Mouse (Mus musculus): Measurements from ENCODE around the gene Dtx3. TPM values are rescaled to one million over a fixed set of nuclear protein-coding genes. Genes with fewer than 3 reads are reported as not detected.
A peak's percentile ranks its signal among the peaks of the same experiment; 100 is the strongest.

Dtx3 gene
- polyA plus RNA-seq, 1 experiment from 2014 or later = 125 TPM

- Histone ChIP-seq H3K27me3 (ENCODE audit: control insufficient read depth, insufficient read depth, low read length) (peaks cover 23% of the 10 kb centered on the region), H3K27ac (ENCODE audit: low read length) (no peak overlapping the region), H3K4me2 (replicated peaks; ENCODE audit: low read depth, low read length) (no peak overlapping the region), H3K9ac (replicated peaks; ENCODE audit: low read depth, low read length) (no peak overlapping the region), H3K4me1 (ENCODE audit: control insufficient read depth, insufficient read depth, low read length) (peaks cover 17% of the 10 kb centered on the region), H3K9me3 (ENCODE audit: control insufficient read depth, low read depth, low read length) (no peaks in the 10 kb centered on the region), H3K36me3 (ENCODE audit: control insufficient read depth, insufficient read depth, low read length) (no peaks in the 10 kb centered on the region), H3K4me3 (ENCODE audit: low read depth, low read length) (no peak overlapping the region)
- WGBS = 86% methylated on average over 16 of the region's 16 CpGs
- no peak for ATAC-seq (ENCODE audit: insufficient number of reproducible peaks, insufficient read depth, low FRiP score, low read depth)
These were observed 22.1 kb downstream of the Dtx3 start for GRCm38 (mm10) chr10:127173148-127174065.

GRCm38 (mm10) chr10:127171631-127172200 is 23.8 kb downstream of the Dtx3 start:
- Histone ChIP-seq H3K4me1 (ENCODE audit: control insufficient read depth, insufficient read depth, low read length) (peaks cover 9% of the 10 kb centered on the region), H3K36me3 (ENCODE audit: control insufficient read depth, insufficient read depth, low read length) (no peaks in the 10 kb centered on the region), H3K4me3 (ENCODE audit: low read depth, low read length) (no peak overlapping the region), H3K27me3 (ENCODE audit: control insufficient read depth, insufficient read depth, low read length) (peaks cover 32% of the 10 kb centered on the region), H3K4me2 (replicated peaks; ENCODE audit: low read depth, low read length) (no peak overlapping the region), H3K27ac (ENCODE audit: low read length) (no peak overlapping the region), H3K9ac (replicated peaks; ENCODE audit: low read depth, low read length) (no peak overlapping the region), H3K9me3 (ENCODE audit: control insufficient read depth, low read depth, low read length) (no peaks in the 10 kb centered on the region)
- no peak for ATAC-seq (ENCODE audit: insufficient number of reproducible peaks, insufficient read depth, low FRiP score, low read depth)
- 84% methylated on average over 15 of the region's 15 CpGs for WGBS

- no peaks in the 10 kb centered on the region for H3K36me3 ChIP-seq (ENCODE audit: control insufficient read depth, insufficient read depth, low read length)
- H3K4me2 ChIP-seq (replicated peaks; ENCODE audit: low read depth, low read length) = peak overlapping the region; percentile 67
- H3K4me1 ChIP-seq (ENCODE audit: control insufficient read depth, insufficient read depth, low read length) = peaks cover 9% of the 10 kb centered on the region
- no peak overlapping the region for H3K9ac ChIP-seq (replicated peaks; ENCODE audit: low read depth, low read length)
- ATAC-seq (ENCODE audit: insufficient number of reproducible peaks, insufficient read depth, low FRiP score, low read depth) = peak; percentile 70
- H3K27ac ChIP-seq (ENCODE audit: low read length) = no peak overlapping the region
- WGBS = under 1% methylated on average over 29 of the region's 29 CpGs
- peaks cover 38% of the 10 kb centered on the region for H3K27me3 ChIP-seq (ENCODE audit: control insufficient read depth, insufficient read depth, low read length)
- H3K9me3 ChIP-seq (ENCODE audit: control insufficient read depth, low read depth, low read length) = no peaks in the 10 kb centered on the region
- peak overlapping the region; percentile 27 for H3K4me3 ChIP-seq (ENCODE audit: low read depth, low read length)
These were observed 24.7 kb downstream of the Dtx3 start for GRCm38 (mm10) chr10:127170837-127171272.

- Histone ChIP-seq H3K4me1 (ENCODE audit: control insufficient read depth, insufficient read depth, low read length) (peaks cover 9% of the 10 kb centered on the region), H3K4me3 (ENCODE audit: low read depth, low read length) (peak overlapping the region; percentile 27; the same call in 1 of the 2 replicates), H3K27ac (ENCODE audit: low read length) (no peak overlapping the region), H3K9ac (replicated peaks; ENCODE audit: low read depth, low read length) (no peak overlapping the region), H3K9me3 (ENCODE audit: control insufficient read depth, low read depth, low read length) (no peaks in the 10 kb centered on the region), H3K27me3 (ENCODE audit: control insufficient read depth, insufficient read depth, low read length) (peaks cover 38% of the 10 kb centered on the region), H3K4me2 (replicated peaks; ENCODE audit: low read depth, low read length) (peak overlapping the region; percentile 67), H3K36me3 (ENCODE audit: control insufficient read depth, insufficient read depth, low read length) (no peaks in the 10 kb centered on the region)
- WGBS = 3% methylated on average over 22 of the region's 22 CpGs
- ATAC-seq (ENCODE audit: insufficient number of reproducible peaks, insufficient read depth, low FRiP score, low read depth) = no peak
These were observed 25.5 kb downstream of the Dtx3 start for GRCm38 (mm10) chr10:127170002-127170401.

- no peak for ATAC-seq (ENCODE audit: insufficient number of reproducible peaks, insufficient read depth, low FRiP score, low read depth)
- no peaks in the 10 kb centered on the region for H3K9me3 ChIP-seq (ENCODE audit: control insufficient read depth, low read depth, low read length)
- H3K27ac ChIP-seq (ENCODE audit: low read length) = peak overlapping the region; percentile 27; the same call in 1 of the 2 replicates
- H3K27me3 ChIP-seq (ENCODE audit: control insufficient read depth, insufficient read depth, low read length) = peaks cover 38% of the 10 kb centered on the region
- peaks cover 9% of the 10 kb centered on the region for H3K4me1 ChIP-seq (ENCODE audit: control insufficient read depth, insufficient read depth, low read length)
- WGBS = 31% methylated on average over 10 of the region's 10 CpGs
- no peak overlapping the region for H3K4me3 ChIP-seq (ENCODE audit: low read depth, low read length)
- no peaks in the 10 kb centered on the region for H3K36me3 ChIP-seq (ENCODE audit: control insufficient read depth, insufficient read depth, low read length)
- no peak overlapping the region for H3K9ac ChIP-seq (replicated peaks; ENCODE audit: low read depth, low read length)
- peak overlapping the region; percentile 100; the same call in 1 of the 2 replicates for H3K4me2 ChIP-seq (replicated peaks; ENCODE audit: low read depth, low read length)
These were observed 27.8 kb downstream of the Dtx3 start for GRCm38 (mm10) chr10:127167614-127168192.

- peaks cover 9% of the 10 kb centered on the region for H3K4me1 ChIP-seq (ENCODE audit: control insufficient read depth, insufficient read depth, low read length)
- peak overlapping the region; percentile 27; the same call in 1 of the 2 replicates for H3K27ac ChIP-seq (ENCODE audit: low read length)
- H3K27me3 ChIP-seq (ENCODE audit: control insufficient read depth, insufficient read depth, low read length) = peaks cover 38% of the 10 kb centered on the region
- no peaks in the 10 kb centered on the region for H3K36me3 ChIP-seq (ENCODE audit: control insufficient read depth, insufficient read depth, low read length)
- no peaks in the 10 kb centered on the region for H3K9me3 ChIP-seq (ENCODE audit: control insufficient read depth, low read depth, low read length)
- H3K9ac ChIP-seq (replicated peaks; ENCODE audit: low read depth, low read length) = 0 out of 2 replicates have a peak overlapping the region, but pooled peaks have one; percentile 2
- H3K4me2 ChIP-seq (replicated peaks; ENCODE audit: low read depth, low read length) = peak overlapping the region; percentile 100
- no peak for ATAC-seq (ENCODE audit: insufficient number of reproducible peaks, insufficient read depth, low FRiP score, low read depth)
- 22% methylated on average over 15 of the region's 15 CpGs for WGBS
- H3K4me3 ChIP-seq (ENCODE audit: low read depth, low read length) = peak overlapping the region; percentile 67
These were observed 28.5 kb downstream of the Dtx3 start for GRCm38 (mm10) chr10:127166771-127167613.

- H3K4me2 ChIP-seq (replicated peaks; ENCODE audit: low read depth, low read length) = peak overlapping the region; percentile 100
- no peak overlapping the region; the same call in 1 of the 2 replicates for H3K27ac ChIP-seq (ENCODE audit: low read length)
- H3K9me3 ChIP-seq (ENCODE audit: control insufficient read depth, low read depth, low read length) = no peaks in the 10 kb centered on the region
- 5% methylated on average over 11 of the region's 11 CpGs for WGBS
- peaks cover 38% of the 10 kb centered on the region for H3K27me3 ChIP-seq (ENCODE audit: control insufficient read depth, insufficient read depth, low read length)
- H3K4me1 ChIP-seq (ENCODE audit: control insufficient read depth, insufficient read depth, low read length) = peaks cover 9% of the 10 kb centered on the region
- H3K36me3 ChIP-seq (ENCODE audit: control insufficient read depth, insufficient read depth, low read length) = no peaks in the 10 kb centered on the region
- no peak for ATAC-seq (ENCODE audit: insufficient number of reproducible peaks, insufficient read depth, low FRiP score, low read depth)
- peak overlapping the region; percentile 72; the same call in 1 of the 2 replicates for H3K9ac ChIP-seq (replicated peaks; ENCODE audit: low read depth, low read length)
- H3K4me3 ChIP-seq (ENCODE audit: low read depth, low read length) = peak overlapping the region; percentile 67
These were observed 29.2 kb downstream of the Dtx3 start for GRCm38 (mm10) chr10:127166404-127166715.

Measured in stomach, embryonic 14.5 days (tissue).